In the genomic region with DNA sequence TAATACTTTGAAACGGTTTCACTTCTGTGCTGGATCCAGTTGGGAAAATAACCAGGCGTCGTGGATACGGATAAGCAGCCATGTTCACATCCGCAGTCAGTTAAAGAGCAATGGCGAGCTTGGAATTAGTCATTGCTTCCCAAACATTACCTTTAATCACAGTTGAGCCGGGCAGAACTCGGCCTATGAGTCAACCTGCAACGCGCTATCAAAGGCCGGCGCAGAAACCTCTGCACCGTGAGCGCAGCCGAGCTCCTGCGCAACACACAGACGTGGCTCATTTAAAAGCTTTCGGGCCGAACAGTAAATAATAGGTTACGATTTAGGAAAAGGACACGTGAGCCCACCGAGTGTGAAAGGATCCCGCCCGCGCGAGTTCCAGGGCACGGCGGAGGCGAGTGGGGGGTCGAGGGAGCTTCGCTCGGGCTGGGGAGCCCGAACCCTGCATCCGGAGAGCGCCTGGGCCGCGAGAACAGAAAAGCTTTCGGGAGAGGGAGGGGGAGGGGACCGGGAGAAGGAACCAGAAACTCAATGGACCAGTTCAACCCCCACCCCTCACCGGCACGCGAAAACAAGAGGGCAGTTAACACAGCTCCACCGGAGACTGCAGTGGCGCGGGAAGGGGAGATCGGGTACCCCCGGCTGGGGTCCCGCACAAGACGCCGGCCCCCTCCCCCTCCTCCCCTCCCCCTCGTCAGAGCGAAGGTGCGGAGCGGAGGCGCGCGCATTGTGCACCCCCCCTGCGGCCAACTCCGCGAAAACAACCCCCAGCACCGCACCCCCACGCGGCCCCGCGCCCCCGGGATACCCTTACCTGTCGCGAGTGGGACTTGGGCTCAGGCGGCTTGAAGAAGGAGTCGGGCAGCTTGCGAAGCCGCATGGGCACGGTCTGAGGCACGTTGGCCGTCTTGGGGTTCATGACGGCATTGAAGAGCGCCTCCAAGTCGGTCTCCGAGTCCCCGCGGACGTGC, we compare ENCODE assay signal across 8 mouse cellular contexts. TPM values are rescaled to one million over a fixed set of nuclear protein-coding genes. Genes with fewer than 3 reads are reported as not detected.
DNase-seq lines count a peak whose midpoint lies in the region; ATAC-seq and TF ChIP-seq lines count a peak whose summit lies in the region.

No protein-coding gene starts in this region.

- no peaks in the 10 kb centered on the region for H3K9me3 ChIP-seq in embryonic facial prominence, embryonic 12.5 days

- under 1% methylated on average over 72 of the region's 82 CpGs for WGBS in embryonic facial prominence, embryonic 12.5 days
- WGBS in thymus, adult 2 months, result 6% methylated on average over 82 of the region's 82 CpGs

- H3K79me2 ChIP-seq in myocyte (ENCODE audit: control insufficient read depth, insufficient read depth), result peaks cover 42% of the 10 kb centered on the region

- H3K4me1 ChIP-seq in embryonic facial prominence, embryonic 12.5 days, result peaks cover 20% of the 10 kb centered on the region
- H3K4me1 ChIP-seq in thymus, adult 2 months (replicated peaks; ENCODE audit: control insufficient read depth, insufficient read depth, low read length), result no peaks in the 10 kb centered on the region; the same call in 1 of the 2 replicates

- H3K9ac ChIP-seq in embryonic facial prominence, embryonic 12.5 days, result peak overlapping the region; percentile 96

- DNase-seq in spleen, postnatal 10 days (ENCODE audit: low spot score in 2 of 2), result peak; percentile 6 to 25
- no peak for DNase-seq in spleen, postnatal 14 days (ENCODE audit: low spot score in 2 of 2)
- peak; percentile 60 for DNase-seq in heart, adult 8-10 months (ENCODE audit: low spot score)
- peak; percentile 65 to 73 for DNase-seq in kidney, adult 8-10 months
- peak; percentile 42 for DNase-seq in liver
- DNase-seq in thymus, adult 2 months, result peak; percentile 3

- H3K4me2 ChIP-seq in embryonic facial prominence, embryonic 12.5 days (replicated peaks), result peak overlapping the region; percentile 58
- peak overlapping the region; percentile 92 for H3K4me2 ChIP-seq in myocyte (ENCODE audit: low read depth)

- peak; percentile 31 for TF ChIP-seq POLR2A in myocyte (IDR thresholded peaks at IDR 0.05; ENCODE audit: insufficient read length, low read depth)
- TF ChIP-seq POLR2A in thymus, adult 2 months (IDR thresholded peaks at IDR 0.05; ENCODE audit: control insufficient read depth, extremely low read depth, insufficient read depth, low read length, poor library complexity), result no peak

- no peak for TF ChIP-seq CTCF in thymus, adult 2 months (IDR thresholded peaks at IDR 0.05; ENCODE audit: borderline replicate concordance, control insufficient read depth, extremely low read depth, insufficient read depth, low read length, poor library complexity)

- H3K36me3 ChIP-seq in embryonic facial prominence, embryonic 12.5 days, result peaks cover 26% of the 10 kb centered on the region
- H3K36me3 ChIP-seq in myocyte (ENCODE audit: control insufficient read depth, insufficient read depth), result peaks cover 18% of the 10 kb centered on the region
- no peaks in the 10 kb centered on the region for H3K36me3 ChIP-seq in thymus, adult 2 months (ENCODE audit: control insufficient read depth, insufficient read depth, low read length)

- H3K27ac ChIP-seq in embryonic facial prominence, embryonic 12.5 days, result peak overlapping the region; percentile 99
- no peak overlapping the region for H3K27ac ChIP-seq in thymus, adult 2 months (ENCODE audit: control insufficient read depth, insufficient read depth, low read length)

- H3K27me3 ChIP-seq in embryonic facial prominence, embryonic 12.5 days, result no peaks in the 10 kb centered on the region
- no peaks in the 10 kb centered on the region for H3K27me3 ChIP-seq in myocyte (ENCODE audit: control insufficient read depth, insufficient read depth, insufficient read length)
- H3K27me3 ChIP-seq in thymus, adult 2 months (ENCODE audit: control insufficient read depth, insufficient read depth, low read length), result peaks cover 5% of the 10 kb centered on the region; the same call in 1 of the 2 replicates

- peak overlapping the region; percentile 93 for H3K4me3 ChIP-seq in embryonic facial prominence, embryonic 12.5 days
- H3K4me3 ChIP-seq in myocyte, result peak overlapping the region; percentile 83
- H3K4me3 ChIP-seq in thymus, adult 2 months (ENCODE audit: control insufficient read depth, insufficient read depth, low read length), result peak overlapping the region; percentile 49

- peak overlapping the region; percentile 69 for H3ac ChIP-seq in myocyte (ENCODE audit: control insufficient read depth, insufficient read length)

- ATAC-seq in embryonic facial prominence, embryonic 12.5 days (ENCODE audit: insufficient number of reproducible peaks, insufficient read depth, low FRiP score, low TSS enrichment), result peak; percentile 59

TF ChIP-seq in myocyte, 11 proteins besides CTCF, POLR2A, EP300 and RAD21:
- TF ChIP-seq POLR2AphosphoS2 (IDR thresholded peaks at IDR 0.05; ENCODE audit: insufficient read length, low read depth), result no peak
- TF ChIP-seq E2F4 (IDR thresholded peaks at IDR 0.05; ENCODE audit: insufficient read depth), result no peak
- no peak for TF ChIP-seq TCF3 (IDR thresholded peaks at IDR 0.05; ENCODE audit: insufficient read length, low read depth)
- TF ChIP-seq CEBPB (IDR thresholded peaks at IDR 0.05; ENCODE audit: insufficient read depth, poor library complexity, severe bottlenecking), result no peak
- no peak for TF ChIP-seq REST (IDR thresholded peaks at IDR 0.05; ENCODE audit: insufficient read depth, insufficient read length)
- TF ChIP-seq MAX (IDR thresholded peaks at IDR 0.05; ENCODE audit: low read depth), result no peak
- TF ChIP-seq USF1 (IDR thresholded peaks at IDR 0.05; ENCODE audit: low read depth), result no peak
- TF ChIP-seq MYOG (IDR thresholded peaks at IDR 0.05; ENCODE audit: control insufficient read depth in 1 of 3, insufficient read depth in 1 of 3, insufficient read length in 2 of 3, low read depth in 2 of 3), result no peak
- no peak for TF ChIP-seq SRF (IDR thresholded peaks at IDR 0.05; ENCODE audit: control insufficient read depth, insufficient read length, low read depth)
- no peak for TF ChIP-seq TCF12 (IDR thresholded peaks at IDR 0.05; ENCODE audit: insufficient read depth, poor library complexity, severe bottlenecking)
- TF ChIP-seq MYOD1 (IDR thresholded peaks at IDR 0.05; ENCODE audit: control insufficient read depth in 1 of 3, insufficient read length in 2 of 3, low read depth in 2 of 3), result no peak

RNA-seq across cellular contexts. Expression of a gene that starts 0.8 kb away (rescaled TPM):
- polyA plus RNA-seq in embryonic facial prominence, embryonic 12.5 days (2016; fragmentation: Nextera tagmentation; extraction: Ambion mirVana), result 66.6 and 67.6 TPM in 2 replicates
- total RNA-seq in heart, adult 8-10 months (2022), result 10 to 100 TPM; 68.5 to 92.9 (median 77.7) TPM
- polyA plus RNA-seq in myocyte (2012; fragmentation: generic; extraction: Trizol), result 27.5 TPM
- 13.3 and 14.4 TPM in 2 replicates for polyA plus RNA-seq in thymus, adult 2 months (2012; rRNA removed)

RNA-seq across cellular contexts. Expression of a gene that starts 39.0 kb away (rescaled TPM):
- 15.5 and 16.8 TPM in 2 replicates for polyA plus RNA-seq in embryonic facial prominence, embryonic 12.5 days (2016; fragmentation: Nextera tagmentation; extraction: Ambion mirVana)
- 1 to 10 TPM in 1 of 4 experiments, under 1 TPM in 3; 0.27 to 1.0 (median 0.89) TPM for total RNA-seq in heart, adult 8-10 months (2022)
- 0.84 TPM for polyA plus RNA-seq in myocyte (2012; fragmentation: generic; extraction: Trizol)
- 0.62 and 0.93 TPM in 2 replicates for polyA plus RNA-seq in thymus, adult 2 months (2012; rRNA removed)

Comparison
In these comparisons a context has a peak if more than half of its experiments do, and no peak if none do; other contexts are left out.
1. DNase-seq: peak in spleen, postnatal 10 days (2 of 2), heart, adult 8-10 months (single experiment), kidney, adult 8-10 months (2 of 2), liver (single experiment) and thymus, adult 2 months (single experiment); none in spleen, postnatal 14 days (0 of 2).
2. Peak in every context shown above with its lines, with median percentiles within 50 percentile points of each other: H3K4me3 ChIP-seq.